Mouse (Mus musculus): ENCODE results near the gene Ehmt1. TPM values are rescaled to one million over a fixed set of nuclear protein-coding genes. Genes with fewer than 3 reads are reported as not detected.

Ehmt1 gene
- polyA plus RNA-seq, 1 experiment: 32.2 TPM

DNA sequence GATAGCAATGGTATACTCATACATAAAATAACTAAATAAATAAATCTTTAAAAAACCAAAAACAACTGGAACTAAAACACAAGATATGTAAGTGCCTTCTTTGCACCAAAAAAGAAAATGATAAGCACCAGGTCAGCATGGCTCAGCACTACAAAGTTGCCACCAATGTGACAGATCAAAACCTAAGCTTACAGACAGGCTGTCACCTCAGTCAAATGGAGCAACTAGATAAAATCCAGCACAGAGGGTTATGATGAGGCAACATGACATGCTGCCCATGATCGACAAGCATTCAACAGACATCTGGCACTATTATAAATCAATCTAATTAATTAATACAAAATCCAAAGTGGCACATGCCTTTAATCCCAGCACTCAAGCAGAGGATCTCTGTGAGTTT lies 25.2 kb downstream of the Ehmt1 start:
- Histone ChIP-seq H3K27ac (ENCODE audit: insufficient read depth, low read depth, low read length) (no peak overlapping the region), H3K4me1 (ENCODE audit: control insufficient read depth, insufficient read depth, insufficient read length, low read length) (peaks cover 2% of the 10 kb centered on the region; the same call in 1 of the 2 replicates), H3K4me3 (ENCODE audit: low read depth, low read length) (no peak overlapping the region), H3K36me3 (ENCODE audit: control insufficient read depth, insufficient read depth, low read length) (0 out of 2 replicates have a peak, but pooled peaks cover 2% of the 10 kb centered on the region), H3K27me3 (ENCODE audit: control insufficient read depth, insufficient read depth, low read length) (no peaks in the 10 kb centered on the region)
- TF ChIP-seq POLR2A (IDR thresholded peaks at IDR 0.05; ENCODE audit: low read depth, low read length) (no peak), CTCF (IDR thresholded peaks at IDR 0.05; ENCODE audit: extremely low read depth, insufficient read length, insufficient replicate concordance, low read depth, low read length) (no peak)
- WGBS: 89% methylated on average over 1 of the region's 1 CpGs

GRCm38 (mm10) chr2:24892318-24892717 lies 27.1 kb downstream of the Ehmt1 start:
- Histone ChIP-seq H3K36me3 (ENCODE audit: control insufficient read depth, insufficient read depth, low read length) (no peaks in the 10 kb centered on the region), H3K4me3 (ENCODE audit: low read depth, low read length) (no peak overlapping the region), H3K4me1 (ENCODE audit: control insufficient read depth, insufficient read depth, insufficient read length, low read length) (peaks cover 2% of the 10 kb centered on the region; the same call in 1 of the 2 replicates), H3K27me3 (ENCODE audit: control insufficient read depth, insufficient read depth, low read length) (no peaks in the 10 kb centered on the region), H3K27ac (ENCODE audit: insufficient read depth, low read depth, low read length) (no peak overlapping the region)
- WGBS: 76% methylated on average over 5 of the region's 5 CpGs
- TF ChIP-seq CTCF (IDR thresholded peaks at IDR 0.05; ENCODE audit: extremely low read depth, insufficient read length, insufficient replicate concordance, low read depth, low read length): no peak
- no peak for TF ChIP-seq POLR2A (IDR thresholded peaks at IDR 0.05; ENCODE audit: low read depth, low read length)

- H3K4me1 ChIP-seq (ENCODE audit: control insufficient read depth, insufficient read depth, insufficient read length, low read length): peaks cover 2% of the 10 kb centered on the region; the same call in 1 of the 2 replicates
- no peak overlapping the region for H3K27ac ChIP-seq (ENCODE audit: insufficient read depth, low read depth, low read length)
- no peaks in the 10 kb centered on the region for H3K27me3 ChIP-seq (ENCODE audit: control insufficient read depth, insufficient read depth, low read length)
- no peak overlapping the region for H3K4me3 ChIP-seq (ENCODE audit: low read depth, low read length)
- TF ChIP-seq CTCF (IDR thresholded peaks at IDR 0.05; ENCODE audit: extremely low read depth, insufficient read length, insufficient replicate concordance, low read depth, low read length) (no peak), POLR2A (IDR thresholded peaks at IDR 0.05; ENCODE audit: low read depth, low read length) (no peak)
- peaks cover 7% of the 10 kb centered on the region for H3K36me3 ChIP-seq (ENCODE audit: control insufficient read depth, insufficient read depth, low read length)
- WGBS: 50% methylated on average over 6 of the region's 6 CpGs
Measured at GRCm38 (mm10) chr2:24890541-24891447, 28.6 kb downstream of the Ehmt1 start.

DNA sequence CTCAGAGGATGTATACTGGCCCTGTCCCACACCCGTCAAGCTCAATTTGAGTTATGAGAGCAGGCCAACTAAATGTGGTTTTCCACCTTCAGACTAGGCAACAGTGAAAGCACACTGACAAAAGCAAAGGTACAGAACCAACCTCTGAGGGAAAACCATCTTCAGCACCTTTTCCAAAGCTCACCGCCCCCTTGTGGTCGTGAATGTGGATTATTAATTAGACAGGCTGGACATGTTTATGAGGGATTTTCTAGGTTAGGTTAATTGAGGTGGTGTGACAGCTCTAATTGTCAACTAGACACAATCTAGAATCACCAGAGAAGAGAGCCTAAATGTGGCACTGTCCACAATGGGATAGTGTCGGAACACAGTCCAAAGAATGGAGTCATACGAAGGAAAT lies 30.5 kb downstream of the Ehmt1 start:
- H3K27me3 ChIP-seq (ENCODE audit: control insufficient read depth, insufficient read depth, low read length): no peaks in the 10 kb centered on the region

GRCm38 (mm10) chr2:24880686-24881085 lies 38.7 kb downstream of the Ehmt1 start:
- WGBS: 81% methylated on average over 2 of the region's 2 CpGs
- Histone ChIP-seq H3K4me1 (ENCODE audit: control insufficient read depth, insufficient read depth, insufficient read length, low read length) (no peaks in the 10 kb centered on the region), H3K36me3 (ENCODE audit: control insufficient read depth, insufficient read depth, low read length) (peaks cover 49% of the 10 kb centered on the region), H3K27ac (ENCODE audit: insufficient read depth, low read depth, low read length) (no peak overlapping the region), H3K27me3 (ENCODE audit: control insufficient read depth, insufficient read depth, low read length) (no peaks in the 10 kb centered on the region), H3K4me3 (ENCODE audit: low read depth, low read length) (no peak overlapping the region)
- TF ChIP-seq CTCF (IDR thresholded peaks at IDR 0.05; ENCODE audit: extremely low read depth, insufficient read length, insufficient replicate concordance, low read depth, low read length): no peak
- no peak for TF ChIP-seq POLR2A (IDR thresholded peaks at IDR 0.05; ENCODE audit: low read depth, low read length)

More for the DNA sequence above, 30.5 kb downstream of the Ehmt1 start:
- Histone ChIP-seq H3K27ac (ENCODE audit: insufficient read depth, low read depth, low read length) (no peak overlapping the region), H3K4me1 (ENCODE audit: control insufficient read depth, insufficient read depth, insufficient read length, low read length) (peaks cover 2% of the 10 kb centered on the region; the same call in 1 of the 2 replicates), H3K36me3 (ENCODE audit: control insufficient read depth, insufficient read depth, low read length) (peaks cover 16% of the 10 kb centered on the region), H3K4me3 (ENCODE audit: low read depth, low read length) (no peak overlapping the region)
- no peak for TF ChIP-seq CTCF (IDR thresholded peaks at IDR 0.05; ENCODE audit: extremely low read depth, insufficient read length, insufficient replicate concordance, low read depth, low read length)
- no peak for TF ChIP-seq POLR2A (IDR thresholded peaks at IDR 0.05; ENCODE audit: low read depth, low read length)
- WGBS: 69% methylated on average over 5 of the region's 5 CpGs

GRCm38 (mm10) chr2:24870952-24871351 lies 48.5 kb downstream of the Ehmt1 start:
- peaks cover 31% of the 10 kb centered on the region for H3K36me3 ChIP-seq (ENCODE audit: control insufficient read depth, insufficient read depth, low read length)
- TF ChIP-seq POLR2A (IDR thresholded peaks at IDR 0.05; ENCODE audit: low read depth, low read length): no peak
- TF ChIP-seq CTCF (IDR thresholded peaks at IDR 0.05; ENCODE audit: extremely low read depth, insufficient read length, insufficient replicate concordance, low read depth, low read length): no peak
- peaks cover 4% of the 10 kb centered on the region; the same call in 1 of the 2 replicates for H3K4me1 ChIP-seq (ENCODE audit: control insufficient read depth, insufficient read depth, insufficient read length, low read length)
- no peak overlapping the region for H3K4me3 ChIP-seq (ENCODE audit: low read depth, low read length)
- no peak overlapping the region for H3K27ac ChIP-seq (ENCODE audit: insufficient read depth, low read depth, low read length)
- H3K27me3 ChIP-seq (ENCODE audit: control insufficient read depth, insufficient read depth, low read length): no peaks in the 10 kb centered on the region
- WGBS: 58% methylated on average over 1 of the region's 1 CpGs

DNA sequence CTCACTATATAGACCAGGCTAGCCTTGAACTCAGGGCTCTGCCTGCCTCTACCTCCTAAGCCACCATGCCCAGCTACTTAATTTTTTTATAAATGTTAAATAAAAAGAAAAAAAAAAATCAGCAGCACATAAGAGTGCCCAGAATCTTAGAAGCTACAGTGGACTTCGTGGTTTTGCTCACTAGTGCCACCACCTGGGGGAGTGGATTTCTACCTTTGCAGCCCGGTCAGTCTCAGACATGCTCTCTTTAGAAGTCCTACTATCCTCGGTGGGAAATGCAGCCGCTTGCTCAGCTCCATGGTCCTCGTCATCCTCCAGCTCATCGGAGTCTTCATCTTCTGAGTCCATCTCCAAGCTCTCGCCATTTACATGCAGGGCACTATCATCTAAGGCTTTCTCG lies 56.4 kb downstream of the Ehmt1 start:
- Histone ChIP-seq H3K4me1 (ENCODE audit: control insufficient read depth, insufficient read depth, insufficient read length, low read length) (no peaks in the 10 kb centered on the region), H3K36me3 (ENCODE audit: control insufficient read depth, insufficient read depth, low read length) (peaks cover 23% of the 10 kb centered on the region), H3K4me3 (ENCODE audit: low read depth, low read length) (no peak overlapping the region), H3K27ac (ENCODE audit: insufficient read depth, low read depth, low read length) (no peak overlapping the region), H3K27me3 (ENCODE audit: control insufficient read depth, insufficient read depth, low read length) (no peaks in the 10 kb centered on the region)
- TF ChIP-seq POLR2A (IDR thresholded peaks at IDR 0.05; ENCODE audit: low read depth, low read length) (no peak), CTCF (IDR thresholded peaks at IDR 0.05; ENCODE audit: extremely low read depth, insufficient read length, insufficient replicate concordance, low read depth, low read length) (peak; percentile 30; the same call in 1 of the 2 replicates)
- 80% methylated on average over 8 of the region's 8 CpGs for WGBS

Measured in small intestine, adult 2 months (tissue).